Mouse (Mus musculus) midbrain, embryonic 15.5 days (tissue): Measurements from ENCODE around the gene Cr2. TPM values are rescaled to one million over a fixed set of nuclear protein-coding genes. Genes with fewer than 3 reads are reported as not detected.

ENCODE experiments used
- ATAC-seq: fragments of 200-750 bp; cut with Nextera tagmentation; replicated peaks from 2 replicates; pipeline ENCODE4 v1.8.0; 2017; ENCODE audit warnings: moderate TSS enrichment
- H3K27ac ChIP-seq: fragments of 300-500 bp; sonication (generic); 2 replicates; pipeline ENCODE4 v1.5.1; 2015; ENCODE audit warnings: mild to moderate bottlenecking, inconsistent platforms
- H3K27me3 ChIP-seq: fragments of 300-500 bp; sonication (generic); replicated peaks from 2 replicates; pipeline ENCODE4 v1.6.1; 2015; ENCODE audit warnings: inconsistent platforms
- H3K36me3 ChIP-seq: fragments of 300-500 bp; sonication (generic); replicated peaks from 2 replicates; pipeline ENCODE4 v1.6.1; 2015; ENCODE audit warnings: inconsistent platforms
- H3K4me1 ChIP-seq: fragments of 300-500 bp; sonication (generic); 2 replicates; pipeline ENCODE4 v1.6.1; 2015; ENCODE audit warnings: inconsistent platforms
- H3K4me2 ChIP-seq: fragments of 300-500 bp; sonication (generic); 2 replicates; pipeline ENCODE4 v1.6.1; 2015; ENCODE audit warnings: inconsistent platforms, mild to moderate bottlenecking, moderate library complexity
- H3K4me3 ChIP-seq: fragments of 300-500 bp; sonication (generic); 2 replicates; pipeline ENCODE4 v1.5.1; 2015; ENCODE audit warnings: mild to moderate bottlenecking, inconsistent platforms
- H3K9ac ChIP-seq: fragments of 300-500 bp; sonication (generic); 2 replicates; pipeline ENCODE4 v1.6.1; 2015; ENCODE audit warnings: mild to moderate bottlenecking, inconsistent platforms
- H3K9me3 ChIP-seq: fragments of 300-500 bp; sonication (generic); 2 replicates; pipeline ENCODE4 v1.6.1; 2016; ENCODE audit warnings: inconsistent platforms
- WGBS: fragments of 180-500 bp; shearing (Covaris S2); methylation state at CpG from one replicate; pipeline ENCODE4 v1.1.7; 2015; ENCODE audit warnings: mixed read lengths; 5-methylcytosine and 5-hydroxymethylcytosine counted together
- polyA plus RNA-seq: library from polyadenylated mRNA; unstranded; fragments of >200 nt; fragmentation: Nextera tagmentation; extraction: Ambion mirVana; gene quantifications from 2 replicates; pipeline ENCODE4 v1.2.1, GENCODE M21; 2015

The Cr2 gene
- polyA plus RNA-seq, 1 experiment from 2014 or later, result 0.98 TPM

DNA sequence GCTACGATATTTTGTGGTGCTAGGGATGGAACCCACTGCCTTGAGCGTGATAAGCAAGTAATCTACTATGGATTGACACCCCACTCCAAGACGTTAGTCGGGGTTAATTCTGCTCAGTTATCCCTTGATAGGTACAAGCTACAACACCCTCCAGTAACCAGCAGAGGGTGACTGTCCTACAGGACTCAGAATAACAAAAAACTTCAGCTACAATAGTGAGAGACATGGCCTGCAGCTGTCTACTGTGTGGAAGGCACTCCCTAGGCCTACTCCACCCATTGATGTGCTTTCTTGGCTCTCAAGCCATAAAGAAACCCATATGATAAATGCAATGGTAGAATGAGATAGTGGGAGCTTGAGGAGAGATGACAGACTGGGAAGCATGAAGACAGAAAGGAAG is 62.9 kb downstream of the Cr2 start:
- 0 out of 2 replicates have a peak, but pooled peaks cover 6% of the 10 kb centered on the region for H3K36me3 ChIP-seq
- no peak overlapping the region for H3K27ac ChIP-seq
- no peak overlapping the region for H3K4me3 ChIP-seq
- no peaks in the 10 kb centered on the region for H3K9me3 ChIP-seq
- no peak for ATAC-seq
- no peaks in the 10 kb centered on the region for H3K27me3 ChIP-seq
- 91% methylated on average over 4 of the region's 4 CpGs for WGBS
- no peak overlapping the region for H3K9ac ChIP-seq
- no peak overlapping the region for H3K4me2 ChIP-seq
- no peaks in the 10 kb centered on the region for H3K4me1 ChIP-seq

DNA sequence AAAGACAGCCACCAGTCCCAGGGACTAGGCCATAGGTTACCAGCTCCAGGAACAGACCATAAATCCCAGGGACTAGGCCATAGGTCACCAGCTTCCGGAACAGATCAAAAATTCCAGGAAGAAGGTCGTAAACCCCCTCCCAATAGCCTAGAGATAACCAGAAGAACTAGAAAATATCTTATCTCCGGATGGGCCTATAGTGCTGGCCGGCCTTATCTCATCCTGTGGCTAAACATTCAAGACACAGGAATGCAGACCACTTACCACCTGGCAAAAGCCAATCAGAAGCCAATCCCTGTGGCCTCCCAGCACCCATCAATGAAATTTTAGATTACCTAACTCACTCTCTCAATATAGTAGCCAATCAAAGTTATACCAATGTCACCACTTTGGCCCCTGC is 75.8 kb downstream of the Cr2 start:
- Histone ChIP-seq H3K4me1 (no peaks in the 10 kb centered on the region), H3K36me3 (0 out of 2 replicates have a peak, but pooled peaks cover 12% of the 10 kb centered on the region), H3K27me3 (no peaks in the 10 kb centered on the region), H3K27ac (no peak overlapping the region), H3K9ac (no peak overlapping the region), H3K4me2 (no peak overlapping the region), H3K9me3 (no peaks in the 10 kb centered on the region), H3K4me3 (no peak overlapping the region)
- 98% methylated on average over 4 of the region's 4 CpGs for WGBS
- no peak for ATAC-seq

DNA sequence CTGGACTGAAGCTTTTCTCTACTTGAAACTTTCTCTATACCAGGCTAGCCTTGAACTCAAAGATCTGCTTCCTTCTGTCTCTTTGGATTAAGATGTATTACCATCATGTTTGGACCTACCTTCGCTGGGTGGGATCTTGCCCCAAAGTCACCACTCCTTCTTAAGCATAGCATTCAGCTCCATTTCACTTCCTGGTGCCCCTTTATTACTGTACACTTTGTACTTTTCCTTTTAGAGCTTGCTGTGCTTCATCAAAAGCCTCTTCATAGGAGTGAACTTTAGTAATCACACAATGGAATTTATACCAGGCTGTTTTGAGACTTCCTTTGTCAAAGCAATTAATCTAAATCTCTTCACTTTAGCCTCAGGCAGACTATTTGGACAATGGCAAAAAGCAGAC is 78.5 kb downstream of the Cr2 start:
- Histone ChIP-seq H3K4me2 (no peak overlapping the region), H3K4me1 (no peaks in the 10 kb centered on the region), H3K27me3 (no peaks in the 10 kb centered on the region), H3K36me3 (0 out of 2 replicates have a peak, but pooled peaks cover 8% of the 10 kb centered on the region), H3K9me3 (no peaks in the 10 kb centered on the region), H3K9ac (no peak overlapping the region), H3K27ac (no peak overlapping the region), H3K4me3 (no peak overlapping the region)
- WGBS, result 95% methylated on average over 1 of the region's 1 CpGs
- no peak for ATAC-seq

DNA sequence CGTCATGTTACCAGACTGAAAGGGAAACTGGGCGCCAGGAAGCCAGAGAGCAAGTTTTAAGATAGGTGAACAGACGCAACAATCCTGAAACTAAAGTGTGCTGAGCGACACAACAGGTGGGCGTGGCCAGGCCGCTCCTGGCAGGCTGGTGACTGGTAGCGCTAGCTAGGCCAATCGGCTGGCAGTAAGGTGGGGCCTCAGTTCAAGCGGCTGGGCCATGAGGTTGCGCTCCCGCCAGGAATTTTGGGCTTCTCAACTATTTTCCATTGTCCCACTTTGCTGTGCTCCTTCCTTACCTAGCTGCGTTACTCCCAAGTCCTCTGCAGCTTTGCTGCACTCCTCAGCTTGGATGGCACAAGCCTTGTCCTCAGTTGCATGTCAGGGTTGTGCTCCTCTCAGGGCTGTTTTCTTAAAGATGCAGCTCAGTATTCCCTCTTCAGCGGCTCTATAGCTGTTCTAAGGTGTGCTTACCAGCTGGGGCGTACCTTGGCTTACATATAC is 84.2 kb downstream of the Cr2 start, which contains the start of gene Cd46:
Cd46 (minus strand) TSS at position 30 of the 501 bp plus-strand sequence.
- Histone ChIP-seq H3K9ac (no peak within 1 kb of the TSS), H3K4me1 (peaks cover 7% of the 10 kb centered on the region), H3K4me3 (peak within 1 kb of the TSS; percentile 32), H3K4me2 (peak within 1 kb of the TSS; percentile 53), H3K36me3 (0 out of 2 replicates have a peak, but pooled peaks cover 2% of the 10 kb centered on the region), H3K9me3 (no peaks in the 10 kb centered on the region), H3K27me3 (no peaks in the 10 kb centered on the region), H3K27ac (no peak within 1 kb of the TSS)
- peak; percentile 94 for ATAC-seq
- WGBS, result 3% methylated on average over 14 of the region's 14 CpGs

DNA sequence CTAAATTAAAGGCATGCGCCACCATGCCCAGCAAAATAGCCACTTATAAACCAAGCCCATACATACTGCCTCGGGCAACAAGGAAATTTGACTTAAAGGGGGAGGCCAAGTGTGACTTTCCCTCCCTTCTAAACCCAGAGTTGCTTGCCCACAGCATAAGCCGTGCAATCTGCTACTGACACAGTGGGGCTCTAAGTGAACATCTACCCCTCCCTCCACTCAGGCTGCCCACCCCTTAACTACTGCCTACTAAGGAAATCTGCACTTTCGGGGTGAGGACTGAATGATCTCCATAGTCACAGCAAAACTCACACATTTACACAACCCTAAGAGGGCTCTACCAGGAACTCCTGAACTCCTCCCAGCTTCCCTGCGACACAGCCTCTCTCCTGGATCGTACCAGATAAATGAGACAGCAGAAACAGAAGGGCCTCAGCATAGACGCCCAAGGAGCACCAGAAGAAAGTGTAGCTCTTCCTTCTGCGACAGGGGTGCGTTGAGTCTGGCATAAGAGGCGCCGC is 84.8 kb downstream of the Cr2 start:
- H3K36me3 ChIP-seq, result 0 out of 2 replicates have a peak, but pooled peaks cover 2% of the 10 kb centered on the region
- peak overlapping the region; percentile 53 for H3K4me2 ChIP-seq
- H3K27ac ChIP-seq, result no peak overlapping the region
- 18% methylated on average over 11 of the region's 11 CpGs for WGBS
- ATAC-seq, result peak; percentile 66
- no peaks in the 10 kb centered on the region for H3K9me3 ChIP-seq
- no peak overlapping the region for H3K9ac ChIP-seq
- peaks cover 7% of the 10 kb centered on the region for H3K4me1 ChIP-seq
- H3K27me3 ChIP-seq, result no peaks in the 10 kb centered on the region
- H3K4me3 ChIP-seq, result peak overlapping the region; percentile 32

Other genes with a start within 250 kb of the Cr2 start
- 28.0 TPM in 2 replicates for gene Cd34, start 237.9 kb downstream of the Cr2 start, polyA plus RNA-seq
- gene Cd46, start 84.5 kb downstream of the Cr2 start, polyA plus RNA-seq, result 1.4 and 1.7 TPM in 2 replicates
- gene Cr1l, start 45.1 kb downstream of the Cr2 start, polyA plus RNA-seq, result 39.4 and 39.7 TPM in 2 replicates